Mouse (Mus musculus): ENCODE data around the gene Myh6.
"Not testable (repeated sequence)": the region's sequence is repeated elsewhere in the genome, so short reads cannot be mapped to it uniquely, and the experiment has no call there.

The Myh6 gene

DNA sequence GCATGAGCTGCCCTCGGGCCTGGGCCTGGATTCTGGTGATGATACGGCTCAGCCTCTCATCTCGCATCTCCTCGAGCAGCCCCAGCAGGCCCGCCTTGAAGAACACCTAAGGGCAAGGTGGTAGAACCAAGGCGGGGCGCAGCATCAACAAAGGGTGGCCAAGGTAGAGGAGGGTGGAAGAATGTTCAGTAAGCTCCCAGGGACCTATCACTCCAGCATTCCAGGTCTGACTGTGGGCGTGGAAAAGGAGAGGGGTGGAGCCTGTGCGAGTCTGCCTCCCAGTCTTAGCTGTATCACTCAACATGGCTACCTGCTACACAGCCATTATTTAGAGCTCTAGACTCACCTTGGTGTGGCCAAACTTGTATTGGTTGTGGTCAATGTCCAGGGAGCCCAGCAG lies 10.2 kb downstream of the Myh6 start:
- DNase-seq (ENCODE audit: low spot score) = no peak

- no peak for DNase-seq (ENCODE audit: low spot score)
Measured at GRCm38 (mm10) chr14:54955481-54955880, 11.2 kb downstream of the Myh6 start.

- DNase-seq (ENCODE audit: low spot score) = no peak
Measured at GRCm38 (mm10) chr14:54954474-54954873, 12.3 kb downstream of the Myh6 start.

GRCm38 (mm10) chr14:54953664-54954206 lies 13.0 kb downstream of the Myh6 start:
- no peak for DNase-seq (ENCODE audit: low spot score)

DNA sequence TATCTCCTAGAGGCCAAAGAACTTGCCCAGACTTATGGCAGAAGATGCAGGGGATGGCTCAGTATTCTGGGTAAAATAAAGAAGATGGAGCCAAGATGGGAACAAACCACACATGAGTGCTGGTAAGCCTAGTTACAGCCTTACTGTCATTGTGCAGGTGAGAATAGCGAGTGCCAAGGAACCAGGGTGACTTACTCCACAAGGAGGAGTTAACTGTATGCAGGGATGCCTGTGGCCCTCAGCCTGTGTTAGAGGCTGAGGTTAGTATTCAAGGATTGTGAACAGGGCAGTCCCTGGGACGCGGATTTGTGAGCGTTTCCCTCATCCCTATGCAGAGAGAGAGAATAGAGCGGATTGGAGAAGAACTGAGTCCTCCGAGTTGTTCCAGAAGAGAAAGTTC lies 15.1 kb downstream of the Myh6 start:
- DNase-seq (ENCODE audit: low spot score) = no peak

GRCm38 (mm10) chr14:54950493-54950892 lies 16.2 kb downstream of the Myh6 start:
- DNase-seq (ENCODE audit: low spot score) = no peak

DNA sequence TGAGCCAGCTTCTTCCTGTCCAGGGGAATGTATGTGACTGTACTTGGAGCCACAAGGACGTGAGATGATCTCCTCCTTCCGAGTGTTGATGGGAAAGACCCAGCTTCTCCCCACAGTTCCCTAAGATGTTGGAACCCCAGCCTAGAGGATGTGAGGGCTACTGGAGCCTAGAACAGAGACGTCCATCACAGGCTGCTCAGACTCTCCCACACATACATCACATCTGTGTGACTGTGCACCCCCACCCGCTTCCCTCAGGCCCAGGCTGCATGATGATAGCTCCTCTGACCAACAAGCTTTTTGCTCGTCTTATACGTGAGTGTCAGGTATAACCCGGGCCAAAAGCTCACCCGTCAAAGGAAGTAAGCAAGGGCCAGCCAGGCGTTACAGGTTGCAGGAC lies 17.9 kb downstream of the Myh6 start:
- no peak for DNase-seq (ENCODE audit: low spot score)

DNA sequence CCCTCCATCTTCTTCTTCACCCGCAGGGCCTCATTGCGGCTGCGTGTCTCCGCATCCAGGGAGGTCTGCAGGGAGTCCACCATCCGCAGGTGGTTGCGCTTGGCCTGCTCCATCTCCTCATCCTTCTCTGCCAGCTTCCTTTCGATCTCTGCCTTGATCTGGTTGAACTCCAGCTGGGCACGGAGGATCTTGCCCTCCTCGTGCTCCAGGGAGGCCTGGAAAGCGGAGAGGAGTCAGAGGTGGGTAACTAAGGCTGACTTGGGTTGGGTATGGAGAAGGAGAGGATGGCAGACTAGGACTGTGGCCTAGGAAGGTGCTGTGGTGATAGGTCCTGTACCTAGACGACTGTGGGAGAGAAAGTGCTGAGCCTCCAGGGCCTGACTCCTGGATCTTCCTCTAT lies 19.7 kb downstream of the Myh6 start:
- not testable (repeated sequence) for DNase-seq (ENCODE audit: low spot score)

GRCm38 (mm10) chr14:54945975-54946704 lies 20.6 kb downstream of the Myh6 start:
- DNase-seq (ENCODE audit: low spot score) = no peak

- no peak for DNase-seq (ENCODE audit: low spot score)
Measured at GRCm38 (mm10) chr14:54944939-54945338, 21.8 kb downstream of the Myh6 start.

- DNase-seq (ENCODE audit: low spot score) = no peak
Measured at GRCm38 (mm10) chr14:54943971-54944370, 22.8 kb downstream of the Myh6 start.

GRCm38 (mm10) chr14:54942479-54942878 lies 24.2 kb downstream of the Myh6 start:
- no peak for DNase-seq (ENCODE audit: low spot score)

GRCm38 (mm10) chr14:54941024-54941978 lies 25.4 kb downstream of the Myh6 start:
- no peak for DNase-seq (ENCODE audit: low spot score)

GRCm38 (mm10) chr14:54940176-54940530 lies 26.6 kb downstream of the Myh6 start:
- DNase-seq (ENCODE audit: low spot score) = no peak

DNA sequence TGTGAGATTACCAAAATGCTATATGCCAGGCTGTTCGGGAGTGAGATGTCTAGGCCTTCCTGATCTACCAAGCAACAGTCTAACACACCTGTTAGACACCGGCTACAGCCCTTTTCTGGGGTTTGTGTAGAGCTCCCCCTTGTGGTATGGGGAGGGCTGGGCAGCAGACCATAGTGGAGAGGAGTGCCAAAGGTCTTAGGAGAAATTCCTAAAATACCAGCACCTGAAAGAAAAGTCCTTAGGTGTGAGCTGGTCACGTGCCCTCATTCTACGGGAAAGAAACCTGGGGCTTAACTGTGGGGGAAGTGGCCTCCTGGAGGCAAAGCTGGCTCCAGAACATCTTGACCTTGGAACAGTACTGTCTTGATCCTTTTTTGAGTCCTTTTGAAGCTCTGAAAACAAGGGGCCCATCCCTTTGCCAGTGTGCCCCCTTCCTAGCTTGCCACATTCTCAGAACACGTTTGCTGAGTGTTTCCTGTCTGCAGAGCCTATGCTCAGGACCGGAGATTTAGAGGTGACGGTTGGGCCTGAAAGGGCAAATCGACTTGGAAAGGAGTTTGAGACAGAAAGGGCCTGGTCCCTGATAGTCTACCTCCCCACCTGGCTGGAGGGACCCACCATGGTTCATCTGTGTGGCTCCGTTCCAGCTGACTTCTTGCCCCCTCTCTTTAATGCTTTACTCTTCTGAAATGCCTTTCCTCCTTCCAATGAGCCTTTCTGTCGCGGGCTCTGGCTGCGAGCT lies 27.1 kb downstream of the Myh6 start:
- DNase-seq (ENCODE audit: low spot score) = peak; percentile 77

DNA sequence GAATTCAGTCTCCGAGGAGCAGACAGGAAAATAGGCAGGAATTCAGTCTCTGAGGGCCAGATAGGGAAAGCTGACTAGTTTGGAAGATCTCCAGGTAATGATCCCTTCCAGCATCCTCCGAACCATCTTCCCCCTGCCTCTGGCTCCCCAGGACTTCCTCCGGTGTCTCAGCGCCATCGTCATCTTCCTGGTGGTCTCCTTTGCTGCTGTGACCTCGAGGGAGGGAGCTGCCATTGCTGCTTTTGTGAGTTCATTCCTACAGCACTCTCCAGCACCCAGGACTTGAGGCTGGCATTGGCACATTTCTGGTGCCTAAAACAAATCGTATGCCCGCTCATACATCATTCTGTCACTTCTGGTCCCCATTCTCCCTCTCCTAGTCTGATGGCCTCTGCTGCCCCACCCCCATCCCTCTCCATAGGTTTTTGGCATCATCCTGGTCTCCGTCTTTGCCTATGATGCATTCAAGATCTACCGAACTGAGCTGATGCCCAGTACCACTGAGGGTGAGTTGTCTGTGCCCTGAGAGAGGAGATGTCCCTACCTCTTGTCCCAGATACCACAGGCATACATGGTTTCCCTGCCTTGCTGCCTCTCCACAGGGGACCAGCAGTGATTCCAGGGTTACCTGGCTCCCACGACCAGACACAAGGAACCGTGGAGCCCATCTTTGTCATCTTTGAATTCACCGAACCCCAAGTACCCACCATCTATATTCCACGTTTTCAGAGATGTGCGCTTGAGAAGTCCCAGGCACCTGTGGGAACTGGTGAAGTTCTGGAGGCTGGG lies 28.1 kb downstream of the Myh6 start:
- DNase-seq (ENCODE audit: low spot score) = no peak

GRCm38 (mm10) chr14:54937361-54938182 lies 29.2 kb downstream of the Myh6 start:
- no peak for DNase-seq (ENCODE audit: low spot score)

DNA sequence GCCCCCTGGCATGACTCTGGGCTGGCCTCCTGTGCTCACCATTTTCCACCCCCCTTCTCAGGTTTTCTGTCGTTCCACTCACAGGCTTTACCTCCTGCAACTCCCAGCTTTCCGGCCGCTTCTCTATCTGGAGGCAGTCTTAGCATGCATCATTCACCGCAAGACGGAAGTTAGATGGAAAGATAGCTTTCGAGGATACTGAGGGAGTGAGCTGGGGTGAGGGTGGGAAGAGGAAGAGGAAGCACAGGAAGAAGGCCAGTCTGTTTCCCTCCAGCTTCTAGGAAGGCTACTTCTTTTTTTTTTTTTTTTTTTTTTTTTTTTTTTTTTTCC lies 29.9 kb downstream of the Myh6 start:
- DNase-seq (ENCODE audit: low spot score) = no peak

DNA sequence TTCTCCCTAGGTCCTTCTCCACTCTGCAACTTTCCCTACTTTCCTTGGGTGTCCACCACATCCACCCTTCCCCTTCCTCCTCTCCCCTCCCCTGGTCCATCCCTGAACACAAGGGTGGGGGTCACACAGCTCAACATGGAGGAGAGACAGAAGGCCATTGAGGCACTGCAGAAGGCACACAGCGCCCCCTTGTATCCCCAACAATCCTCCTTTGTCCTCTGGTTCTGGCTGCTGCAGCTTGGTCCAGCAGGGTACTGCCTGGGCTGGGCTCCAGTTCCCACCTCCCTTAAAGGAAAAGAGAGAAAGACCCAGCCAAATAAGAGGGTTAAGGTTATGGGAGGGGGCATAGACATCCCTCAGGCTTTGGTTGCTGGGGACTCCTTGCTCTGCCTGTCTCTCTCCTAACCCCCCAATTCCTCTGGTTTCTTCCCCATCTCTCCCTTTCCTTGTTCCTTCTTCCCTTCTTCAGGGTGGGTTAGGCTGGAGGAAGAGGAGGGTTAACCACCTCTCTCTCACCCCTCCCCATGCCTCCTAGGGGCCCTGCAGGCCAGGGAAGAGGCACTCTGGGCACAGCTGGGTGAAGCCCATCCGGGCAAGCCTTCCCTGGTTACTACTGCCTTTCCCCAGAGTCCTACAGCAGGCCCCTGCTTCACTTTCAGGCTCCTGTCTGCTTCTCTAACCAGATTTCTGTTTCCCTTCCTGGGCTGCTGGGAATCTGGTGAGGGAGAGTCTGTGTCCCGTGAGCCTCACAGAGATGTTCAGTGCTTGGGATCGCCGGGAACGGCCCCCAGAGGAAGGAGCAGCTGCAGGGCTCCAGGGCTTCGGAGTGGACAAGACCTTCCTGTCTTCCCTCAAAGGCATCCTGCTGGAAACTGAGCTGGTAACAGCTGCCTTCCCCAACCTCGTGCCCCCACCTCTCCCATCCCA lies 30.6 kb downstream of the Myh6 start, which contains the start of gene Cmtm5:
Gene Cmtm5, plus strand, starts transcription at position 358 of the 927 bp plus-strand sequence.
- DNase-seq (ENCODE audit: low spot score) = no peak
